Mouse (Mus musculus): ENCODE data around the gene Ddx17.

- TF ChIP-seq CTCF (IDR thresholded peaks at IDR 0.05; ENCODE audit: low read depth): no peak
- no peak for TF ChIP-seq EP300 (IDR thresholded peaks at IDR 0.05; ENCODE audit: low read depth)
Measured at GRCm38 (mm10) chr15:79505616-79506283, 40.8 kb downstream of the Ddx17 start.

All from liver, embryonic 14.5 days (tissue).